Comparison of ENCODE assay signal across 8 mouse cellular contexts in genomic region chr5:36748536-36749061, GRCm38 (mm10). TPM values are rescaled to one million over a fixed set of nuclear protein-coding genes. Genes with fewer than 3 reads are reported as not detected.
A peak's percentile ranks its signal among the peaks of the same experiment; 100 is the strongest.
DNase-seq lines count a peak whose midpoint lies in the region; ATAC-seq lines count a peak whose summit lies in the region.

TSS of gene Bloc1s4 (minus strand) at chr5:36748650.

- no peaks in the 10 kb centered on the region for H3K9me3 ChIP-seq in hindbrain, embryonic 13.5 days

- 5% methylated on average over 31 of the region's 31 CpGs for WGBS in hindbrain, embryonic 13.5 days

- peaks cover 19% of the 10 kb centered on the region for H3K4me1 ChIP-seq in hindbrain, embryonic 13.5 days (replicated peaks)

- peak within 1 kb of the TSS; percentile 85 for H3K9ac ChIP-seq in hindbrain, embryonic 13.5 days

- H3K4me2 ChIP-seq in hindbrain, embryonic 13.5 days = peak within 1 kb of the TSS; percentile 98

- peaks cover 13% of the 10 kb centered on the region for H3K27me3 ChIP-seq in hindbrain, embryonic 13.5 days

- DNase-seq in NIH3T3 (ENCODE audit: low read depth) = peak; percentile 96
- DNase-seq in cerebellum, postnatal 10 days = peak; percentile 97
- DNase-seq in frontal cortex, postnatal 14 days (ENCODE audit: low spot score in 2 of 2) = peak; percentile 88 to 89
- peak; percentile 92 to 95 for DNase-seq in layer of hippocampus, postnatal 25 days (ENCODE audit: extremely low spot score in 1 of 2, low spot score in 1 of 2)
- peak; percentile 92 for DNase-seq in lung, postnatal 25 days (ENCODE audit: low spot score)
- peak; percentile 93 for DNase-seq in retina, embryonic 14.5 days (ENCODE audit: low spot score)
- peak; percentile 93 for DNase-seq in thymus, postnatal 4 days

- H3K27ac ChIP-seq in hindbrain, embryonic 13.5 days = peak within 1 kb of the TSS; percentile 66

- peak; percentile 96 for ATAC-seq in hindbrain, embryonic 13.5 days (ENCODE audit: low FRiP score)

- peak within 1 kb of the TSS; percentile 99 for H3K4me3 ChIP-seq in hindbrain, embryonic 13.5 days

- peaks cover 3% of the 10 kb centered on the region; the same call in 1 of the 2 replicates for H3K36me3 ChIP-seq in hindbrain, embryonic 13.5 days

RNA-seq across cellular contexts. Expression of gene Bloc1s4, which starts in this region (rescaled TPM):
- polyA plus RNA-seq in hindbrain, embryonic 13.5 days (2015; fragmentation: Nextera tagmentation; extraction: Ambion mirVana) = 25.2 and 27.1 TPM in 2 replicates
- 10 to 100 TPM; 25.2 to 26.1 TPM for total RNA-seq in layer of hippocampus, postnatal 25 days (2021)

Comparison
In these comparisons a context has a peak if more than half of its experiments do, and no peak if none do; other contexts are left out.
1. Peak in every context shown above with its lines: DNase-seq, ATAC-seq, H3K4me3 ChIP-seq and H3K27ac ChIP-seq.